Mouse (Mus musculus): ENCODE measurements around the gene Zc3h12c. TPM values are rescaled to one million over a fixed set of nuclear protein-coding genes. Genes with fewer than 3 reads are reported as not detected.
"Not testable (repeated sequence)": the region's sequence is repeated elsewhere in the genome, so short reads cannot be mapped to it uniquely, and the experiment has no call there.

Gene Zc3h12c
- polyA plus RNA-seq, 1 experiment from 2014 or later, result 6.0 TPM

DNA sequence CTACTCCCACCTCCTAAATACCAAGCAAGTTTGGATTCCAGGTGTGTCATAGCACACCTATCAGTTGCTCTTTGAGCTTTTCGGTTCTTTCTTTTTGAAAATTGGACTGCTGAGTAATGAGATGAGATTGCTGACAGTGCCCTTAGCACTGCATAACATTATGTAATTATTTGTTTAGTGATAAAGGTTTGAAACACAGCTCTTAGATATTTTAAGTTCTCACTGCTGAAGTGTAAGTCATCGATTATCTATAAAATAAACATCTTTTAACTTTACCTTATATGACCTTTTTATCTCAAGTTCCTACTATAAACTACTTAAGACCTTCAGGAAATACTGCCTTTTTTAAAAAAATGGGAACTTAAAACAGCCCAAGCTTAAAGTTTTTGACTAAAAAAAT, 86.4 kb downstream of the Zc3h12c start:
- ATAC-seq (replicated peaks; ENCODE audit: insufficient number of reproducible peaks, low FRiP score, low TSS enrichment, low read depth), result no peak
- H3K36me3 ChIP-seq (replicated peaks; ENCODE audit: control insufficient read depth, insufficient read depth, low read depth, low read length), result peaks cover 9% of the 10 kb centered on the region
- no peaks in the 10 kb centered on the region for H3K4me1 ChIP-seq (ENCODE audit: control insufficient read depth, insufficient read depth, low read length)
- H3K9ac ChIP-seq (replicated peaks; ENCODE audit: low read length), result no peak overlapping the region
- WGBS, result 93% methylated on average over 2 of the region's 2 CpGs
- DNase-seq (ENCODE audit: low spot score), result no peak
- H3K4me3 ChIP-seq (ENCODE audit: low read depth, low read length), result no peak overlapping the region
- no peaks in the 10 kb centered on the region for H3K27me3 ChIP-seq (ENCODE audit: control insufficient read depth, insufficient read depth, low read length)
- H3K27ac ChIP-seq (replicated peaks; ENCODE audit: low read depth, low read length), result no peak overlapping the region
- H3K9me3 ChIP-seq (replicated peaks; ENCODE audit: control insufficient read depth, low read length), result no peaks in the 10 kb centered on the region
- H3K4me2 ChIP-seq (ENCODE audit: low read depth, low read length), result no peak overlapping the region

- Histone ChIP-seq H3K4me2 (ENCODE audit: low read depth, low read length) (no peak overlapping the region), H3K36me3 (replicated peaks; ENCODE audit: control insufficient read depth, insufficient read depth, low read depth, low read length) (peaks cover 7% of the 10 kb centered on the region), H3K4me3 (ENCODE audit: low read depth, low read length) (no peak overlapping the region), H3K4me1 (ENCODE audit: control insufficient read depth, insufficient read depth, low read length) (no peaks in the 10 kb centered on the region), H3K9ac (replicated peaks; ENCODE audit: low read length) (no peak overlapping the region), H3K27ac (replicated peaks; ENCODE audit: low read depth, low read length) (no peak overlapping the region), H3K9me3 (replicated peaks; ENCODE audit: control insufficient read depth, low read length) (no peaks in the 10 kb centered on the region), H3K27me3 (ENCODE audit: control insufficient read depth, insufficient read depth, low read length) (no peaks in the 10 kb centered on the region)
- WGBS, result 88% methylated on average over 1 of the region's 1 CpGs
- no peak for DNase-seq (ENCODE audit: low spot score)
- ATAC-seq (replicated peaks; ENCODE audit: insufficient number of reproducible peaks, low FRiP score, low TSS enrichment, low read depth), result no peak
Observed at GRCm38 (mm10) chr9:52077692-52078091, 90.7 kb downstream of the Zc3h12c start.

- Histone ChIP-seq H3K9me3 (replicated peaks; ENCODE audit: control insufficient read depth, low read length) (no peaks in the 10 kb centered on the region), H3K36me3 (replicated peaks; ENCODE audit: control insufficient read depth, insufficient read depth, low read depth, low read length) (peaks cover 5% of the 10 kb centered on the region), H3K9ac (replicated peaks; ENCODE audit: low read length) (no peak overlapping the region), H3K4me2 (ENCODE audit: low read depth, low read length) (no peak overlapping the region), H3K4me1 (ENCODE audit: control insufficient read depth, insufficient read depth, low read length) (no peaks in the 10 kb centered on the region), H3K4me3 (ENCODE audit: low read depth, low read length) (no peak overlapping the region), H3K27me3 (ENCODE audit: control insufficient read depth, insufficient read depth, low read length) (no peaks in the 10 kb centered on the region), H3K27ac (replicated peaks; ENCODE audit: low read depth, low read length) (no peak overlapping the region)
- 83% methylated on average over 2 of the region's 2 CpGs for WGBS
- DNase-seq (ENCODE audit: low spot score), result no peak
- no peak for ATAC-seq (replicated peaks; ENCODE audit: insufficient number of reproducible peaks, low FRiP score, low TSS enrichment, low read depth)
Observed at GRCm38 (mm10) chr9:52076089-52076488, 92.3 kb downstream of the Zc3h12c start.

DNA sequence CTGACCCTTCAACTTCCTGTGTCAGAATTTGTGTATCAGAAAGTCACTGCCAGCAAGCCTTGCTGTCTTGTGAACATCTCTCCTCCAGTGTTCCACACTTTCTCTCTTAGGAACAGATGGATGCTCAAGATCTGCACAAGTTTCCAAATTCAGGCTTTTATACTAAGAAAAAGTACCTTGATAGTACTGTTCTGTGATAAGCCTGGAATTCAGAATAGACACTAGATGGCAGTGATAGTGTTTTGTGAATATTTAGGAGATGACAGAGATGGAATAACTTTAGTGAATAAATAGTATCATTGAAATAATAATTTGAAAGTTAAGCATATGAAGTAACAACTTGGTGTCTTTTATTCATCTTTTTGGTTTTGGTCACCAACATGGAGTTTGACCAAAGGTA, 96.2 kb downstream of the Zc3h12c start:
- ATAC-seq (replicated peaks; ENCODE audit: insufficient number of reproducible peaks, low FRiP score, low TSS enrichment, low read depth), result no peak
- peaks cover 3% of the 10 kb centered on the region for H3K36me3 ChIP-seq (replicated peaks; ENCODE audit: control insufficient read depth, insufficient read depth, low read depth, low read length)
- DNase-seq (ENCODE audit: low spot score), result no peak

DNA sequence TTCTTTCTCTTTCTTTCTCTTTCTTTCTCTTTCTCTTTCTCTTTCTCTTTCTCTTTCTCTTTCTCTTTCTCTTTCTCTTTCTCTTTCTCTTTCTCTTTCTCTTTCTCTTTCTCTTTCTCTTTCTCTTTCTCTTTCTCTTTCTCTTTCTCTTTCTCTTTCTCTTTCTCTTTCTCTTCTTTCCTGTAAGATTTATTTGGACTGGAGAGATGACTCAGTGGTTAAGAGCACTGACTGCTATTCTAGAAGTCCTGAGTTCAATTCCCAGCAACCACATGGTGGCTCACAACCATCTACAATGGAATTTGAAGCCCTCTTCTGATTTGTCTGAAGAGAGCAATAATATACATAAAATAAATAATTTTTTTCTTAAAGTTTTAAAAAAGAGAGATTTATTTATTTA, 97.0 kb downstream of the Zc3h12c start:
- H3K4me3 ChIP-seq (ENCODE audit: low read depth, low read length); H3K27me3 ChIP-seq (ENCODE audit: control insufficient read depth, insufficient read depth, low read length); H3K4me1 ChIP-seq (ENCODE audit: control insufficient read depth, insufficient read depth, low read length); DNase-seq (ENCODE audit: low spot score); H3K4me2 ChIP-seq (ENCODE audit: low read depth, low read length); ATAC-seq (replicated peaks; ENCODE audit: insufficient number of reproducible peaks, low FRiP score, low TSS enrichment, low read depth); H3K27ac ChIP-seq (replicated peaks; ENCODE audit: low read depth, low read length); H3K9me3 ChIP-seq (replicated peaks; ENCODE audit: control insufficient read depth, low read length); H3K9ac ChIP-seq (replicated peaks; ENCODE audit: low read length); H3K36me3 ChIP-seq (replicated peaks; ENCODE audit: control insufficient read depth, insufficient read depth, low read depth, low read length): not testable (repeated sequence)

More for the DNA sequence above, 96.2 kb downstream of the Zc3h12c start:
- H3K27ac ChIP-seq (replicated peaks; ENCODE audit: low read depth, low read length), result no peak overlapping the region
- no peaks in the 10 kb centered on the region for H3K27me3 ChIP-seq (ENCODE audit: control insufficient read depth, insufficient read depth, low read length)
- H3K9ac ChIP-seq (replicated peaks; ENCODE audit: low read length), result no peak overlapping the region
- no peaks in the 10 kb centered on the region for H3K4me1 ChIP-seq (ENCODE audit: control insufficient read depth, insufficient read depth, low read length)
- no peak overlapping the region for H3K4me2 ChIP-seq (ENCODE audit: low read depth, low read length)
- no peak overlapping the region for H3K4me3 ChIP-seq (ENCODE audit: low read depth, low read length)
- no peaks in the 10 kb centered on the region for H3K9me3 ChIP-seq (replicated peaks; ENCODE audit: control insufficient read depth, low read length)

DNA sequence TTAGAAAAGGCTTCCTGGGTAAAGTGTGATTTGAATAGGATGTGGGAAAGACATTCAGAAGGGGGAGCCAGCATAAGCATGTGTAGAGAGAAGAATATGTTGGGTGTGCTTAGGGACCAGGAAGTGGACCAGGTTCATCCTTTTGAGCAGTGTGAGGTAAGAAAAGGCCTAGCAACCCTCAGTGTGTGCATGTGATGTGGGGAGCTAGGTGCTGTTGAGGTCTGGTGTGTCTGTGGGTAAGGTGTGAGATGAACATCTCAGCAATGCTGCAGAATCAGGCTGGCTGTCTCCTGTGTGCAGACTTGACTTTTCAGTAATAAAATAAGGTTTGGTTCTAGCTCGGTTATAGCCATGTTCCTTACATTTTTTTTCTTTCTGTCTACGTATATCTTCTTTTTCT, 98.3 kb downstream of the Zc3h12c start:
- no peak for ATAC-seq (replicated peaks; ENCODE audit: insufficient number of reproducible peaks, low FRiP score, low TSS enrichment, low read depth)
- H3K9me3 ChIP-seq (replicated peaks; ENCODE audit: control insufficient read depth, low read length), result no peaks in the 10 kb centered on the region
- peaks cover 3% of the 10 kb centered on the region for H3K36me3 ChIP-seq (replicated peaks; ENCODE audit: control insufficient read depth, insufficient read depth, low read depth, low read length)

More for the DNA sequence above, 98.3 kb downstream of the Zc3h12c start:
- H3K4me3 ChIP-seq (ENCODE audit: low read depth, low read length), result no peak overlapping the region
- no peaks in the 10 kb centered on the region for H3K4me1 ChIP-seq (ENCODE audit: control insufficient read depth, insufficient read depth, low read length)
- H3K27me3 ChIP-seq (ENCODE audit: control insufficient read depth, insufficient read depth, low read length), result no peaks in the 10 kb centered on the region
- no peak overlapping the region for H3K4me2 ChIP-seq (ENCODE audit: low read depth, low read length)
- H3K27ac ChIP-seq (replicated peaks; ENCODE audit: low read depth, low read length), result no peak overlapping the region
- no peak overlapping the region for H3K9ac ChIP-seq (replicated peaks; ENCODE audit: low read length)
- WGBS, result 87% methylated on average over 2 of the region's 2 CpGs
- no peak for DNase-seq (ENCODE audit: low spot score)

Small RNAs within 50 kb of the gene (microRNA-seq; reads per million reads assigned to microRNA genes)
- not detected for gene Gm27686 (ENCODE audit: borderline number of aligned reads)
- gene Mir6244 (ENCODE audit: borderline number of aligned reads), result not detected

Other genes starting within 250 kb of the Zc3h12c start
- 64.0 and 65.0 TPM in 2 replicates for gene Fdx1, start 205.0 kb downstream of the Zc3h12c start, polyA plus RNA-seq (2014; fragmentation: Nextera tagmentation; extraction: Ambion mirVana)
- 202 and 232 TPM in 2 replicates for gene Rdx, start 121.4 kb downstream of the Zc3h12c start, polyA plus RNA-seq (2014; fragmentation: Nextera tagmentation; extraction: Ambion mirVana)

Measured in embryonic facial prominence, embryonic 11.5 days (tissue).